Mouse (Mus musculus) liver, embryonic 14 days (tissue): Measurements from ENCODE around the gene Gm3880. TPM values are rescaled to one million over a fixed set of nuclear protein-coding genes. Genes with fewer than 3 reads are reported as not detected.

ENCODE experiments used
- polyA plus RNA-seq: library from polyadenylated mRNA; depleted of rRNA; stranded (reverse); fragments of >200 nt; gene quantifications from 2 replicates; pipeline ENCODE4 v1.2.3, GENCODE M21; 2012; rRNA removed

The Gm3880 gene
- polyA plus RNA-seq = not detected in 2 replicates

DNA sequence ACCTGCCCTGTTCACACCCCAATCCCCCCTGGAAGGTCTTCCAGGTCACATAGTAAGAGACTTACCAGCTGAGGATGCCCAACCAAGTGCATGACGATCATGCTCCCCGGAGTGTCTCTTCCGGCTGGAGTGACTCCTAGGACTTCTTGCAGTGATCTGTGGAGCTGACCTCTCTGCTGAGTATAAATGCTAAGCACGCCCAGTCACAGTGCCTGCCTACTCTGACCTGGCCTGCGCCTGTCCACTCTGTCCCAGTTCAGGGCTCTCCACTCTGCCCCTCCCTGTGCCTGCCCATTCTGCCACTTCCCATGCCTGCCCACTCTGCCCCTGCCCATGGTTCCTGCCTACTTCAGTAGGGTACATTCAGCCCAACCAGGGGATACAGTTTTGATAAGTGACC lies at the start of gene Gm3880:
Gene Gm3880, minus strand, starts transcription at position 101 of the 400 bp plus-strand sequence.

DNA sequence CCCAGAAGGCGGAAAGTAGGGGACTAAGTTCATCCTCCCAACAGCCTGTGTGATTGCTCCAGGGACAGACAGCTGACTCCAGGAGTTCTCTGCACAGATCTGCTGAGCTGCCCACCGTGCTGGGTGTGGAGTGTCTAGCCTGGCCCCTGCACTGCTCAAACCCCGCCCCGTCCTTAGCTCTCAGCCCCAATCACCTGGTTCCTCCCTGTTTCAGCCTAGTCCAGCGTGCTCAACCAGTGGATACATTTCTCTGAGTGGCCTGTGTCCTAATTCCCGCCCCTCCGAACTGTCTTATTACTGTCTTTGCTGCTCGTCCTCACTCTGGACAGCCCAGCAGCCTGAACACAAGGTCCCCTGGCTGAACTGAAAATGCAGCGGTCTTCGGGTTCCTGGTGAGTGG lies 20.8 kb upstream of the Gm3880 start, which contains the start of the genes Gm9112 and Dmrtc1b:
Gene Gm9112, minus strand, starts transcription at position 101 of the 400 bp plus-strand sequence.
Gene Dmrtc1b, plus strand, starts transcription at position 331 of the 400 bp plus-strand sequence.

DNA sequence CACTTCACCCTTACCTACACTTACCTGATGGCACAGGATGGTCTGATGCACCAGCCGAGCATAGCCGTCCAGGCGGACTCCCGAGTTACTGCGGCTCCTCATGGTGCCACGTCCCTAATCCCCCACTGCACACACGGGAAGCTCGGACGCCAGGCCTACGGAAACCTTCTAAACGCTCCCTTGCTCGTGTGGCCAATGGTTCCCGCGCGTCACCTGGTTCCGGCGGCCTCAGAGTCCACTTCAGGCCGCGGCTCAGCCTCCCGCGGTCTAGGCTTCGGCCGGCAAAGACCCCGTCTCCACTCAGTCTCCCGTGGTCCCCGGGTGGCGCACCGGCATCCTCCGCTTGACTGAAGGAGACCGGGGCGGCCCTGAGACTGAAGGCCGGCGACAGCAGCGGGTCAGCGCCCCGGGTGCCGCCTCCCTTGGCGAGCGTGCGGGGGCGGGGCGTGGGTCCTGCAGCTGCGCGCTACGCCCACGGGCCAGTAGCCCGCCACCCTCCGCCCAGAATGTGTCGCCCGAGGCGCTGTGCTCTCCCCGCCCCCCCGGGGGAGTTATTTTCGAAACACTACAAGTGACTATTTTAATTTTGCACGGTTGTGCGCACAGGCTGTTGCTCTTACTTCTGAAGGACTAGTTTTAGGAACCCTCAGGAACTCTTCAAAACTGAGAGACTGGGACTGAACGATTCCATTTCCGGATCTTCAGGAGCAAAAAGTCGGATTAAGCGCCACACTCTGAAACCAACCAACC lies 42.8 kb downstream of the Gm3880 start, which contains the start of gene Phka1:
Gene Phka1, minus strand, starts transcription at position 424 of the 750 bp plus-strand sequence.

Other genes with a start within 250 kb of the Gm3880 start
- gene Hdac8, start 181.6 kb downstream of the Gm3880 start, polyA plus RNA-seq = 2.0 and 2.4 TPM in 2 replicates
- gene Phka1, start 42.7 kb downstream of the Gm3880 start, polyA plus RNA-seq = 0.78 and 0.85 TPM in 2 replicates
- not detected in 2 replicates for gene Gm9112, start 20.7 kb upstream of the Gm3880 start, polyA plus RNA-seq
- gene Dmrtc1b, start 20.9 kb upstream of the Gm3880 start, polyA plus RNA-seq = not detected in 2 replicates
- gene Dmrtc1c1, start 116.0 kb upstream of the Gm3880 start, polyA plus RNA-seq = not detected in 2 replicates
- gene Dmrtc1c2, start 167.6 kb upstream of the Gm3880 start, polyA plus RNA-seq = not detected in 2 replicates
- not detected in 2 replicates for gene 1700031F05Rik, start 181.0 kb upstream of the Gm3880 start, polyA plus RNA-seq
- gene Dmrtc1a, start 221.7 kb upstream of the Gm3880 start, polyA plus RNA-seq = 0.03 TPM in 1 of 2 replicates, not detected in the other
- gene 1700011M02Rik, start 221.9 kb upstream of the Gm3880 start, polyA plus RNA-seq = not detected in 2 replicates
- gene 1700018G05Rik, start 241.4 kb upstream of the Gm3880 start, polyA plus RNA-seq = not detected in 2 replicates